Mouse (Mus musculus) liver, embryonic 14.5 days (tissue): ENCODE results near the gene Wdr48. TPM values are rescaled to one million over a fixed set of nuclear protein-coding genes. Genes with fewer than 3 reads are reported as not detected.

Experiments
- ATAC-seq: fragments of 200-750 bp; cut with Nextera tagmentation; 2 replicates; pipeline ENCODE4 v1.8.0; 2017; ENCODE audit warnings: moderate number of reproducible peaks, mild to moderate bottlenecking, moderate library complexity; ENCODE audit not compliant: insufficient read depth
- DNase-seq, 3 experiments: peaks; one replicate each; pipeline ENCODE4 v3.0.0-alpha.2; 2012 to 2013; ENCODE audit warnings: low read depth in 3 of 3, low spot score in 3 of 3
- H3K27ac ChIP-seq: fragments of 300-500 bp; sonication (generic); 2 replicates; pipeline ENCODE4 v1.5.1; 2014; ENCODE audit warnings: moderate library complexity, mild to moderate bottlenecking, control low read depth, inconsistent platforms
- H3K27me3 ChIP-seq: fragments of 300-500 bp; sonication (generic); 2 replicates; pipeline ENCODE4 v1.6.1; 2014; ENCODE audit warnings: mild to moderate bottlenecking, low read length, moderate library complexity; ENCODE audit not compliant: control insufficient read depth, insufficient read depth
- H3K36me3 ChIP-seq: fragments of 300-500 bp; sonication (generic); replicated peaks from 2 replicates; pipeline ENCODE4 v1.6.1; 2014; ENCODE audit warnings: low read depth; ENCODE audit not compliant: control insufficient read depth, insufficient read depth
- H3K4me1 ChIP-seq, 2 experiments: fragments of 200-500 bp in 1 of 2; fragments of 300-500 bp in 1 of 2; sonication (generic) in 1 of 2; replicated peaks; 2 replicates each; pipeline ENCODE4 v1.6.1; 2012 to 2014; ENCODE audit warnings: antibody characterized with exemption in 1 of 2, inconsistent platforms in 1 of 2, low read length in 1 of 2; ENCODE audit not compliant: control insufficient read depth in 2 of 2, insufficient read depth in 2 of 2
- H3K4me2 ChIP-seq: fragments of 300-500 bp; sonication (generic); 2 replicates; pipeline ENCODE4 v1.6.1; 2014; ENCODE audit warnings: low read depth, mild to moderate bottlenecking, control low read depth, moderate library complexity
- H3K4me3 ChIP-seq, 2 experiments: fragments of 200-500 bp in 1 of 2; fragments of 300-500 bp in 1 of 2; sonication (generic) in 1 of 2; 2 replicates each; pipeline ENCODE4 v1.5.1; 2012 to 2014; ENCODE audit warnings: low read depth in 2 of 2, low read length in 2 of 2, mild to moderate bottlenecking in 2 of 2, control low read depth in 1 of 2, inconsistent platforms in 1 of 2, moderate library complexity in 1 of 2; ENCODE audit not compliant: insufficient read depth in 1 of 2
- H3K9ac ChIP-seq: fragments of 300-500 bp; sonication (generic); replicated peaks from 2 replicates; pipeline ENCODE4 v1.6.1; 2014; ENCODE audit warnings: mild to moderate bottlenecking, control low read depth, moderate library complexity
- H3K9me3 ChIP-seq: fragments of 300-500 bp; sonication (generic); 2 replicates; pipeline ENCODE4 v1.6.1; 2016; ENCODE audit warnings: low read length, mixed read lengths; ENCODE audit not compliant: control insufficient read depth
- CTCF ChIP-seq: IDR thresholded peaks from 2 replicates; pipeline ENCODE4 v1.5.1; 2016; ENCODE audit warnings: antibody characterized with exemption, low read depth, control low read depth
- EP300 ChIP-seq: IDR thresholded peaks from 2 replicates; pipeline ENCODE4 v1.6.1; 2016; ENCODE audit warnings: antibody characterized with exemption, low read depth
- WGBS: fragments of 180-500 bp; shearing (Covaris S2); extraction: QIAGEN DNeasy Blood & Tissue Kit; methylation state at CpG from one replicate; pipeline ENCODE4 v1.1.7; 2014; ENCODE audit not compliant: insufficient replicate concordance; 5-methylcytosine and 5-hydroxymethylcytosine counted together
- polyA plus RNA-seq, 2 experiments: library from polyadenylated mRNA; depleted of rRNA in 1 of 2; stranded (reverse) in 1 of 2; unstranded in 1 of 2; fragments of >200 nt; fragmentation: Nextera tagmentation in 1 of 2; extraction: Ambion mirVana in 1 of 2; gene quantifications; 2 replicates each; pipeline versions ENCODE4 v1.2.1 to v1.2.3; 2012 to 2014

Gene Wdr48
- polyA plus RNA-seq, 2 experiments, result 16.1 to 20.6 TPM

GRCm38 (mm10) chr9:119908708-119909107 is 14.0 kb downstream of the Wdr48 start:
- Histone ChIP-seq H3K36me3 (peaks cover 57% of the 10 kb centered on the region), H3K27ac (no peak overlapping the region)

GRCm38 (mm10) chr9:119909931-119910330 is 15.3 kb downstream of the Wdr48 start:
- ATAC-seq (no peak), DNase-seq (no peak)
- H3K27ac ChIP-seq, result no peak overlapping the region
- H3K4me2 ChIP-seq, result no peak overlapping the region
- no peak overlapping the region for H3K9ac ChIP-seq
- no peaks in the 10 kb centered on the region for H3K9me3 ChIP-seq
- no peak overlapping the region for H3K4me3 ChIP-seq
- WGBS, result 66% methylated on average over 3 of the region's 3 CpGs
- H3K36me3 ChIP-seq, result peaks cover 56% of the 10 kb centered on the region
- no peak for TF ChIP-seq CTCF
- no peaks in the 10 kb centered on the region for H3K4me1 ChIP-seq
- H3K27me3 ChIP-seq, result no peaks in the 10 kb centered on the region

More at GRCm38 (mm10) chr9:119908708-119909107, 14.0 kb downstream of the Wdr48 start:
- Histone ChIP-seq H3K27me3 (no peaks in the 10 kb centered on the region), H3K4me1 (no peaks in the 10 kb centered on the region), H3K9ac (no peak overlapping the region), H3K9me3 (no peaks in the 10 kb centered on the region), H3K4me2 (no peak overlapping the region), H3K4me3 (no peak overlapping the region)
- WGBS, result 87% methylated on average over 3 of the region's 3 CpGs
- DNase-seq (no peak), ATAC-seq (no peak)
- no peak for TF ChIP-seq EP300
- no peak for TF ChIP-seq CTCF

GRCm38 (mm10) chr9:119913087-119913838 is 18.6 kb downstream of the Wdr48 start:
- no peak for DNase-seq
- H3K36me3 ChIP-seq, result peaks cover 47% of the 10 kb centered on the region
- H3K27ac ChIP-seq, result no peak overlapping the region
- 73% methylated on average over 13 of the region's 13 CpGs for WGBS
- H3K4me2 ChIP-seq, result no peak overlapping the region
- no peak overlapping the region for H3K4me3 ChIP-seq
- TF ChIP-seq EP300 (no peak), CTCF (peak; percentile 12; the same call in 1 of the 2 replicates)
- H3K4me1 ChIP-seq, result no peaks in the 10 kb centered on the region
- ATAC-seq, result no peak
- H3K27me3 ChIP-seq, result no peaks in the 10 kb centered on the region
- no peak overlapping the region for H3K9ac ChIP-seq
- H3K9me3 ChIP-seq, result no peaks in the 10 kb centered on the region

- H3K36me3 ChIP-seq, result peaks cover 58% of the 10 kb centered on the region
- DNase-seq (no peak), ATAC-seq (no peak)
- no peak for TF ChIP-seq EP300
- no peak for TF ChIP-seq CTCF
- no peak overlapping the region for H3K4me2 ChIP-seq
- no peak overlapping the region for H3K9ac ChIP-seq
- H3K4me1 ChIP-seq, result no peaks in the 10 kb centered on the region
- WGBS, result 72% methylated on average over 1 of the region's 1 CpGs
- no peak overlapping the region for H3K27ac ChIP-seq
- no peaks in the 10 kb centered on the region for H3K9me3 ChIP-seq
- no peak overlapping the region for H3K4me3 ChIP-seq
- H3K27me3 ChIP-seq, result no peaks in the 10 kb centered on the region
Observed at GRCm38 (mm10) chr9:119919858-119920257, 25.2 kb downstream of the Wdr48 start.

GRCm38 (mm10) chr9:119923462-119923861 is 28.8 kb downstream of the Wdr48 start:
- no peaks in the 10 kb centered on the region for H3K4me1 ChIP-seq
- no peaks in the 10 kb centered on the region for H3K9me3 ChIP-seq
- H3K36me3 ChIP-seq, result peaks cover 58% of the 10 kb centered on the region
- 68% methylated on average over 4 of the region's 4 CpGs for WGBS
- H3K4me3 ChIP-seq, result no peak overlapping the region
- no peak overlapping the region for H3K27ac ChIP-seq
- H3K27me3 ChIP-seq, result no peaks in the 10 kb centered on the region
- no peak overlapping the region for H3K9ac ChIP-seq
- H3K4me2 ChIP-seq, result no peak overlapping the region
- no peak for DNase-seq
- no peak for TF ChIP-seq EP300
- no peak for TF ChIP-seq CTCF
- ATAC-seq, result no peak
